Mouse (Mus musculus): ENCODE data around the gene Gpr4. TPM values are rescaled to one million over a fixed set of nuclear protein-coding genes. Genes with fewer than 3 reads are reported as not detected.

Gene Gpr4
- polyA plus RNA-seq, 1 experiment from 2014 or later: 1.3 TPM

DNA sequence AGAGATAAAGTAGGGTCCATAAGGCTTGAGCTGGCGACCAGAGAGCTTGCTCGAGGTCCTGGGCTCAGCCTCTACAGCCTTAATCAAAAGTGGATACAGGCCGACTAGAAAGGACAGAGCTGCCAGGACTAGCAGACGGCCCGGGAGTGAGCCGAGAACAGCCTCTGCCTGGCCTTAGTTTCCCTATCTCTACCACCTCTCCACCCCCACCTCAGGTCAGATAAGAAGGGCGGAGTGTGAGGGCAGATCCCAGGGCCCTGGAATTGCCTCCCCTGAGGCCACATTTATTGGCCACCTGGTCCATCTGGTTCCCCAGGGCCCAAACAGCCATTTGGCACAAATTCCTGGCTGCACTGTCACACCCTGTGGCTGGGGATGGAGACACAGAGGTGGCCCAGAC lies 52.8 kb downstream of the Gpr4 start:
- H3K27ac ChIP-seq (ENCODE audit: low read depth, low read length): peak overlapping the region; percentile 79; the same call in 1 of the 2 replicates
- H3K9ac ChIP-seq (ENCODE audit: low read depth, low read length): no peak overlapping the region
- H3K4me2 ChIP-seq (replicated peaks; ENCODE audit: low read depth): peak overlapping the region; percentile 52
- no peak for ATAC-seq
- H3K9me3 ChIP-seq (ENCODE audit: control insufficient read depth): no peaks in the 10 kb centered on the region
- WGBS: 26% methylated on average over 7 of the region's 7 CpGs
- H3K4me1 ChIP-seq (replicated peaks; ENCODE audit: control insufficient read depth, insufficient read depth, low read length): 0 out of 2 replicates have a peak, but pooled peaks cover 13% of the 10 kb centered on the region
- no peak overlapping the region for H3K4me3 ChIP-seq (ENCODE audit: low read depth, low read length)
- H3K36me3 ChIP-seq (ENCODE audit: control insufficient read depth, insufficient read depth): peaks cover 57% of the 10 kb centered on the region
- no peaks in the 10 kb centered on the region for H3K27me3 ChIP-seq (replicated peaks; ENCODE audit: control insufficient read depth, insufficient read depth, low read length)
- no peak for TF ChIP-seq CTCF (IDR thresholded peaks at IDR 0.05; ENCODE audit: low read depth)

DNA sequence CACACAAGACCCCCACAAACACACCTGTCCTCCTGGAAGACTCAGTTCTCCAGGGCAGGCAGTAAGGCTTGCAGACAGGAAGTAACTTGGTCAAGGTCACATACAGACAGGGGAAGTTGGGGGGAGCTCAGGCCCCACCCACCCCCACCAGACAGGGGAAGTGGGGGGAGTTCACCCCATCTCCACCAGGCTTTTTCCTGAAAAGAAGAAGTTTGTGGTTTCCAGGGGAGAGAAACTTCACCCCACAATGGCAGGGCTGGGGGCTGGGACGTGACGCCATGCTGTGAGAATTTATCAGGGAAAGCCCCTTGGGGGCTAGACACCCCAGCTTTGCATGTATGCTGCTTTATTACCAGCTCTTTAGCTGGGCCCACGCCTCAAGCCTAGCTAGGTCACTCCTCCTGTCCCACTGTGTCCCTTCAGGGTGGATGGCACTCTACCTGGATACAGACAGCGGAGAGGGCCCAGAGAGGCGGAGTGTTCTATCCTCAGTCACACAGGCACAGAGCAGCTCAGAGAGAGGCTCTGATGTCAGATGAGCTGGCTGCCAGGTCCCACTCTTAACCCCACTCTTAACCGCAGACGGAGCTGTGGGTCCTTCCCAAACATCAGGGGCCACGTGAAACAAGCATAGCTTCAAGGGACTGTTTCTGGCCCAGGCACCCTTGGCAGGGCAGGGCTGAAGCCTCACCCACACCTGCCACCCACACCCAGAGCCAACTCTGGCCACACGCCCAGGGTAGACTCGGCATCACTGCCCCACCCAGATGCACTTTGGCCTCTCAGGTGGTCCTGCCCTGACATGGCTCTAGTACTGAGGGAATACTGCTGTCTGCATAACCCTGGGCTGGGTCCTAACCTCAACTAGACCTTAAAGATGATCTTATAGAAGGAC lies 53.8 kb downstream of the Gpr4 start:
- H3K4me1 ChIP-seq (replicated peaks; ENCODE audit: control insufficient read depth, insufficient read depth, low read length): 0 out of 2 replicates have a peak, but pooled peaks cover 13% of the 10 kb centered on the region
- peak; percentile 81 for ATAC-seq
- peak overlapping the region; percentile 34; the same call in 1 of the 2 replicates for H3K9ac ChIP-seq (ENCODE audit: low read depth, low read length)
- H3K9me3 ChIP-seq (ENCODE audit: control insufficient read depth): no peaks in the 10 kb centered on the region
- no peak overlapping the region for H3K4me3 ChIP-seq (ENCODE audit: low read depth, low read length)
- peak overlapping the region; percentile 52 for H3K4me2 ChIP-seq (replicated peaks; ENCODE audit: low read depth)
- 38% methylated on average over 10 of the region's 10 CpGs for WGBS
- peak overlapping the region; percentile 79 for H3K27ac ChIP-seq (ENCODE audit: low read depth, low read length)
- H3K36me3 ChIP-seq (ENCODE audit: control insufficient read depth, insufficient read depth): peaks cover 47% of the 10 kb centered on the region
- TF ChIP-seq CTCF (IDR thresholded peaks at IDR 0.05; ENCODE audit: low read depth): no peak
- no peaks in the 10 kb centered on the region for H3K27me3 ChIP-seq (replicated peaks; ENCODE audit: control insufficient read depth, insufficient read depth, low read length)

DNA sequence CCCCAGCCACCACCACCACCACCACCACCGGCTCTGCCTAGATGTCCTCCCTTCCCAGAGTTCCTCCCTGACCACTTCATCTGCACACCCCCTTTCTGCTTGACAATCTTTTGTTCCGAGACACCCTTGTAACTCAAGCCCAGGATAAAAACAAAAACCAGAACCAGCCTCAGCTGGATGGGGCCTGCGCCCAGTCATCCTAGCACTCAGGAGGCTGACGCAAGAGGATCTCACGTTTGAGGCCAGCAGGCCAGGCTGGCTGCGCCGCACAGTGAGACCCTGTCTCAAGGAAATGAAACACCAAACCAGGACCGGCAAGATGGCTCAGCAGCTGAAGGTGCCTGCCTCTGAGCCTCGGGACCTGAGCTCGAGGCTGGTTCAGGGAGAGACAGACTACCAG lies 54.7 kb downstream of the Gpr4 start:
- no peak for TF ChIP-seq CTCF (IDR thresholded peaks at IDR 0.05; ENCODE audit: low read depth)
- ATAC-seq: no peak
- Histone ChIP-seq H3K4me3 (ENCODE audit: low read depth, low read length) (no peak overlapping the region), H3K9ac (ENCODE audit: low read depth, low read length) (peak overlapping the region; percentile 23; the same call in 1 of the 2 replicates), H3K27ac (ENCODE audit: low read depth, low read length) (peak overlapping the region; percentile 79), H3K27me3 (replicated peaks; ENCODE audit: control insufficient read depth, insufficient read depth, low read length) (no peaks in the 10 kb centered on the region), H3K36me3 (ENCODE audit: control insufficient read depth, insufficient read depth) (peaks cover 38% of the 10 kb centered on the region), H3K4me2 (replicated peaks; ENCODE audit: low read depth) (peak overlapping the region; percentile 52), H3K4me1 (replicated peaks; ENCODE audit: control insufficient read depth, insufficient read depth, low read length) (0 out of 2 replicates have a peak, but pooled peaks cover 13% of the 10 kb centered on the region), H3K9me3 (ENCODE audit: control insufficient read depth) (no peaks in the 10 kb centered on the region)
- whole genome bisulfite sequencing: 36% methylated on average over 10 of the region's 10 CpGs

DNA sequence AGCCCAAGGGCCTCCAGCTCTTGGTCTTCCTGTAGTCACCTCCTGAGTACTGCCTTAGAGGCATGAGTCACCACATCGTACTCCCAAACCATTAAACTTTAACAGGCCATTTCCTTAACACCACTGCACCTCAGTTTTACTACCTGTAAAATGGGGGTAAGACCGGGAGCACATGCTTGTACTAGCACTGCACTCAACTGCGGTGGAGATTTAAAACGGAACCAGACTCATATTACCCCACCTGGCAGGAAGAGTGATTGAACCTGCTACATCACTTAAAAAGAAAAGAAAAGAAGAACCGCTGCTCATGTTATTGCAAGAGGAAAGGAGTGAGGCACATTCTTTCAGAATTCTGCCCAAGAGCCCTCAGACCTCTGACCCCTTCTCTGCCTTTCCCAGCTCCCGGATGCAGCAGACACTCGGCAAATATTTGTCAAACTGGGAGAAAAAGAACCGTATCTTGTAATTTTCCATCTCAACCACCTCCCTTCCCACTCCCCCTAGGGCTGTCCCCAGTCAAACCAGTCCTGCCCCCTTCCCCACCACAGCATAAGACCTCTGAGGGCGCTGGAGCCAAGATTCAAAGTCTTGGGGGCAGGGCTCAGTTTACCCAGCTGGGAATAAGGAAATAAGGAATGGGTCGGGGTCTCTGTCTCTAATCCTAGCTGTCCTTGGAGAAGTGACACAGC lies 56.8 kb downstream of the Gpr4 start:
- H3K27me3 ChIP-seq (replicated peaks; ENCODE audit: control insufficient read depth, insufficient read depth, low read length): no peaks in the 10 kb centered on the region
- TF ChIP-seq CTCF (IDR thresholded peaks at IDR 0.05; ENCODE audit: low read depth): no peak
- no peak for ATAC-seq
- no peaks in the 10 kb centered on the region for H3K9me3 ChIP-seq (ENCODE audit: control insufficient read depth)
- H3K9ac ChIP-seq (ENCODE audit: low read depth, low read length): peak overlapping the region; percentile 71; the same call in 1 of the 2 replicates
- peak overlapping the region; percentile 93 for H3K4me3 ChIP-seq (ENCODE audit: low read depth, low read length)
- H3K4me1 ChIP-seq (replicated peaks; ENCODE audit: control insufficient read depth, insufficient read depth, low read length): 0 out of 2 replicates have a peak, but pooled peaks cover 13% of the 10 kb centered on the region
- H3K27ac ChIP-seq (ENCODE audit: low read depth, low read length): peak overlapping the region; percentile 95
- WGBS: 14% methylated on average over 10 of the region's 10 CpGs
- peak overlapping the region; percentile 95 for H3K4me2 ChIP-seq (replicated peaks; ENCODE audit: low read depth)
- H3K36me3 ChIP-seq (ENCODE audit: control insufficient read depth, insufficient read depth): peaks cover 17% of the 10 kb centered on the region

DNA sequence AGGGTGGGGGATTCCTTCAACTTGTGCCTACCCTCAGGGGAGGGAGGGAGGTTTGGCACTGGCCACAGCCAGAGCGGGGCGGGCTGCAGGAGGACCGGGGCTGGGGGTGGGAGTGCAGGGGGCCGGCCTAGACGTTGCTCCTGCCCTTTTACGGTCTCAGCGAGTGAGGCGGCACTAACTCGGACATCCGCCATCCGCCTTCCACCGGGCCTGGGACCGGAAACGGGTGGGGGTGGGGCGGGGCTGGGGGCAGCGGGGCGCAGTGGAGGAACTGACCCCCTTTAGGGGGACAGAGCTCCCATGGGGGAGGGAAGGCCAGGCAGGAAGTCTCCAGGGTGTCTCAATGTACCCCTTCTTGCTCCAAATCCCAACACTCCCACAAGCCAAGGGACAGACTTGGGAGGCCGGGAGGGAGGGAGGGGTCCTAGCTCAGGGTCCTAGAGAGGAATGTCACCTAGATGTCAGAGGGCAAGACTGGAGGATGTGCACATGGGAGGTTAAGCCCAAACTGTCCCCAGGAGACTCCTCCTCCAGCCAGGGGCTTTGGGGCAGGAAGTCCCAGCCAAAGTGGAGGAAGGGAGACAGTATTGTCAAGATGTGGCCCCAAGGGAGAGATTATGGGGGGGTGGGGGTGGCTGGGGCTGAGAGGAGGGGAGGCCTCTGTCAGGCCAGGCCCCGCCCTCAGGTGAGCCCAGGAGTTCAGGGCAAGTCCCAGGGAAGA lies 57.5 kb downstream of the Gpr4 start:
- WGBS: 1% methylated on average over 18 of the region's 19 CpGs
- Histone ChIP-seq H3K4me1 (replicated peaks; ENCODE audit: control insufficient read depth, insufficient read depth, low read length) (0 out of 2 replicates have a peak, but pooled peaks cover 12% of the 10 kb centered on the region), H3K36me3 (ENCODE audit: control insufficient read depth, insufficient read depth) (peaks cover 10% of the 10 kb centered on the region; the same call in 1 of the 2 replicates)

More for the DNA sequence above, 57.5 kb downstream of the Gpr4 start:
- H3K27me3 ChIP-seq (replicated peaks; ENCODE audit: control insufficient read depth, insufficient read depth, low read length): no peaks in the 10 kb centered on the region
- peak overlapping the region; percentile 95 for H3K27ac ChIP-seq (ENCODE audit: low read depth, low read length)
- no peak for TF ChIP-seq CTCF (IDR thresholded peaks at IDR 0.05; ENCODE audit: low read depth)
- H3K9me3 ChIP-seq (ENCODE audit: control insufficient read depth): no peaks in the 10 kb centered on the region
- peak overlapping the region; percentile 95 for H3K4me2 ChIP-seq (replicated peaks; ENCODE audit: low read depth)
- H3K4me3 ChIP-seq (ENCODE audit: low read depth, low read length): peak overlapping the region; percentile 93
- H3K9ac ChIP-seq (ENCODE audit: low read depth, low read length): peak overlapping the region; percentile 71
- ATAC-seq: peak; percentile 12; the same call in 1 of the 2 replicates

All from intestine, postnatal 0 days (tissue).